Mouse (Mus musculus) CD4-positive, CD25-positive, alpha-beta regulatory T cell, adult 2 months (primary cell): ENCODE results near the gene Car5a.

Source experiments
- DNase-seq: peaks from one replicate; pipeline ENCODE4 v3.0.0-alpha.2; 2012; ENCODE audit warnings: low read depth, low spot score

Car5a gene

DNA sequence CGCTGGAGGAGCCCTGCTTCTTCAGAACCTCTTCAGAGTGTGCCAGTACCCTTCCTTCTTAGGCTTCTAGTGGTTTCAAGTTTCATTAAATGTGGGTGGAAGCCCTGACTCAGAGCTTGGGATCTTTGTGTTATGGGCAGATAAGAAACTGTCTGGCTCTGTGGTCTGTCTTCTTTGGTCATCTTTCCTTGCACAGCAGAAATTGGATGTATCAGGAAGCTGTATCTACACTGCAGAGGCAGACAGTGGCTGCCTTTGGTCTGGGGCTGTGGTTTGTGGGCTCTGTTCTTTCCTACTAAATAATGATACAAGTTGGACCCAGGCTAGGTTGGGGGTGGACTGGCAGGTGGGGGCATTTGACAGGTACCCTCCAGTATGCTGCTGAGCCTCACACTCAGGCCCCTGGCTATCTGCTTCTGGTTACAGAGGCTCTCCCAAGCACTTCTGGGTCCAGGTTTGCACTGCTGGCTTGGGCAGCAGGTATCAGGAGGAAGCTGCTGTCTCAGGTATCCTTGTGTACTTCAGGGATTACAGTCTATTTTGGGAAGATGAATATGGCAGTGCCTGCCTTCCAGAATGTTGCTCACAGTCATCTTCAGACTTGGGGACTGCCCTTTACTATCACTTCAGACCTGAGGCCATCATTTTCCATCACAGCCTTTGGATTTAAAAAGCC lies 11.3 kb upstream of the Car5a start:
- DNase-seq: no peak

DNA sequence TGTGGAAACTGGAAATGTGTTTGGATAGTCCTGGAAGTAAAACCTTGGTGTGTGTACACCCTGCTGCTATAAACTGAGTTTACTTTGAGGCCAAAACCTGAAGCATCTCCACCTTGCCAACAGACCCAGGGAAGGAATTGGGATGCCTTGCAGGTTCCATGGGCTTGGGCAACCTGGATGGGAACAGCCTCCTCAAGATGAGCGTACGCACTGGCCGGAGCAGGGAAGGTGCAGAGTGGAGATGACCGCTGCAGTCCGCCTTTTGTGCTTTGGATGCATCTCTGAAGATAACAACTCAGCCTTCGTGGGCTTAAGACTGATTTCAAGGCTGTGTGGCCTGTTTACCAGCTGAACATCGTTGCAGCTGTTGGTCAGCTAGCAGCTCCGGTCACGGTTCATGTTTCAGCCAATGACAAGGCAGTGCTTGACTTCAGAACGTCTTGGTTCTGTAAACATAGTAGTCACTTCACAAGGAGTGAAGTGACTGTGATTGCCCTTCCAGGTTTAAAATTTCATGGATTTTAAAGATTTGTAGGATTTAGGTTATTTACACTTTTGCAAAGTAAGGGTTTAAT lies 10.4 kb upstream of the Car5a start:
- DNase-seq: no peak

GRCm38 (mm10) chr8:121953821-121954545 lies 9.3 kb upstream of the Car5a start:
- DNase-seq: no peak

DNA sequence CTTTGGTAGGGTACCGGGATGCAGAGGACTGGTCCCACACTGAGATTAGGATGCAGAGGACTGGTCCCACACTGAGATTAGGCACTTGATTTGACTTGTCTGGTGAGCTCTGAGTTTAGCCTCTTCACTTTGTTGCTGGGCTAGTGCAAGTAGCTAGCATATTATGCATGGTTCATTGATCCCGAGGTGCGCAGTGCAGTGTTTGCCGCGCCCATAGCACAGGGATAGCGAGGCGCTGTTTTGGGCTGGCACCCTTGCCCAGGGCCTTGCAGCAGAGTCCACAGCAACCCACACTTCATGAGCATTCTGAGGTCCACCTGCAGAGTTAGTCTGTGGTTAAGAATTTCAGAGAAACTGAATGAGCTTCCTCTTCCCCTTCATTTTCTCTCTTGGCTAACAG lies 8.1 kb upstream of the Car5a start:
- no peak for DNase-seq

- DNase-seq: no peak
Observed at GRCm38 (mm10) chr8:121952122-121952521, 7.4 kb upstream of the Car5a start.

- no peak for DNase-seq
Observed at GRCm38 (mm10) chr8:121951656-121952009, 6.9 kb upstream of the Car5a start.

- DNase-seq: peak; percentile 73
Observed at GRCm38 (mm10) chr8:121950749-121951655, 6.3 kb upstream of the Car5a start.

DNA sequence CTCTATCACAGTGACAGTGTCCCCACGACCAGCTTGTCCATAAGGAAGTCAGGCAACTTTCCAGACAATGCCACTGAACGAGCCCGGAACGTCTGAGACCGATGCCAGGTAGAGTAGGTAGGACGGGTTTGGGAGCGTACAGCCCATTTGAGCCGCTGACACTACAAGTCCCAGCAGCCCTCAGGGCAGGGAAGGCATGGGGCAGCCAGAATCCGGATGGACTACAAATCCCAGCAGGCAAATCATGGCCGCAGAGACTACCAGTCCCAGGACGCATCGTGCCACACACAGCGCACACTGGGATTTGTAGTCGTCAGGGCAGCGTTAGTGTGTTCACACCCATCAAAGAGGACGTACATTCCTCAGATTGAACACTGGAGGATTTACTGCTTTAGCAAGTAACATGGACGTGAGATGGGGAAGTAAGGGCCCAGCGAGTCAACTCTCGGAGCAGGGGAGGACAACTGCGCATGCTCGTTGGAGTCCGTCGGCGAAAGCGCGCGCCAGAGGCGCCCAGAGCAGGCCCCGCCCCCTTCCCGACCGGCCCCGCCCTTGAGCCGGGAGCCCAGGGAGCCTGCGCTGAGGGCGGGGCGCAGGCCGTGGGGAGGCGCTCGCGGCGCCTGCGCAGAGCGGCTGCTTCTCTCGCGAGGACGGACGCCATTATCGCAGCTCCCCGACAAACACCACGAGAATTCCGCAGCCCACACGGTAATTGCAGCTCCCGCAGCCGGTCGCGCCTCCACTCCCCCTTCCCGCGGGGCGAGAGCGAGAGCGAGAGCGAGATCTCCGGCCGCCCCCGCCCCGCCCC lies 5.4 kb upstream of the Car5a start:
- DNase-seq: peak; percentile 100

DNA sequence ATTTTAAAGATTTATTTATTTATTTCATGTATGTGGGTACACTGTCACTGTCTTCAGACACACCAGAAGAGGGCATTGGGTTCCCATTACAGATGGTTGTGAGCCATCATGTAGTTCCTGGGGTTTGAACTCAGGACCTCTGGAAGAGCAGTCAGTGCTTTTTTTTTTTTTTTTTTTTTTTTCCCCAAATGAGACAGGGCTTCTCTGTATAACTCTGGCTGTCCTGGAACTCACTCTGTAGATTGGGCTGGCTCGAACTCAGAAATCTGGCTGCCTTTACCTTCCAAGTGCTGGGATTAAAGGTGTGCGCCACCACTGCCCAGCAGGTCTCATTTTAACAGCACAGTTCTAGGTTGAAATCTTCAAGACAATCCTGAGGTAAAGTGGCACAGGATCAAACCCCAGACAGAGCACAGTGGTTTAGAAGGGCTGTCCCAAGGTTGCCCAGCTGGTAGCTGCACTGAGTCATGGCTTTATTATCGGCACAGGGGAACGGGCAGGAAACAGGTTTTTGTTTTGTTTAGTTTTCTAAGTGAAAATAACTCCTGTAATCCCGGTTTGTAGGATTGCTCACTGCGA lies 4.6 kb upstream of the Car5a start, which contains the start of gene Banp:
Gene Banp, plus strand, starts transcription at position 529 of the 579 bp plus-strand sequence.
- DNase-seq: no peak

- DNase-seq: peak; percentile 54
Observed at GRCm38 (mm10) chr8:121948321-121949145, 3.8 kb upstream of the Car5a start.

DNA sequence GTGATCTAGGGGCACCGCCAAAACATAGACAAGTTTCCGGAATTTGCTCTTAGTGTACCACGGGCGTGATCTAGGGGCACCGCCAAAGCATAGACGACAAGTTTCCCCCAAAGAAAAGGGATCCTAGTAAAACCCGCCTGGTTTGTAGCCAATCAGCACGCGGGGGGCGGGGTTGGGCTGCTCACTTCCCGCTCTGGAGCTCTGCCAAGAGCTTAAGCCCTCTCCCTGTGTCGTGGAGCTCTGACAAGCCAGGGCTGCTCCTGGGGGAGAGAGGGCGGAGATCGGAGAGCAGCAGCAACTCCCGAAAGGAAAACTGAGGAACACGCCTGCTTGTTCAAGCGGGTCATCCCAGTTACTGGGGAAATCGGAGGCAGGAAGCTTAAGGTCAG lies 3.0 kb upstream of the Car5a start:
- peak; percentile 84 for DNase-seq

DNA sequence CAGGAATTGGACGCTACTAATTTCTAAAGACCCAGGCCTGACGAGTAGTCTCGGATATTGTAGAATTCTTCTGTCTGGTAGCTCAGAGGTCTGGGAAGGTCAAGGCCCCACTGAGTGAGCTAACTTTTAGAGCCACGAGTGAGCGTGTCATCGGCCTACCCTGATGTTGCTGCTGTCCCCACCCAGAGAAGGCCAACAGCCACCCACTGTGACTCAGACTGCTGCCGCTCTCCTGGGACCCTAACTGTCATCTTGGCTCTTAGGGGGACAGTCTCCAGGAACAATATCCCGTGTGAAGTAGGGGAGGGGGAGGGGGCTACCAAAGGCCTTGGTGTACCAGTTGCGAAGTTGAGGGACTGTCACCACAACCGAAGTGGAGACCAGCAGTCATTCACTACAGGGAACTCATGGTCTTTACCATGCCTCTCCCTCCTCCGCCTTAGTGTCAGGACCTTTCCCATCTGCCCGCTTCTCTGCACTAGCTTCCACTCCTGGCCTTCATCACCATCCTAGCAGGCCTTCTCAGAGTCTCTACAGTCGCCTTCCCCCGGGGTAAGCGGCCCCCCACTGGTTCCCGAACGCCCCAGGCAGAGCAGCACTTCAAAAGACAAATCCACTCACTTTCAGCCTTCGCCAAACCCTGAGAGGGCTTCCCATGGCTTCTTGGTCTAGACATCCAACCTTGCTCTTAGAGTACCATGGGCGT lies 2.5 kb upstream of the Car5a start:
- DNase-seq: no peak

- DNase-seq: no peak
Observed at GRCm38 (mm10) chr8:121946351-121946750, 1.6 kb upstream of the Car5a start.

DNA sequence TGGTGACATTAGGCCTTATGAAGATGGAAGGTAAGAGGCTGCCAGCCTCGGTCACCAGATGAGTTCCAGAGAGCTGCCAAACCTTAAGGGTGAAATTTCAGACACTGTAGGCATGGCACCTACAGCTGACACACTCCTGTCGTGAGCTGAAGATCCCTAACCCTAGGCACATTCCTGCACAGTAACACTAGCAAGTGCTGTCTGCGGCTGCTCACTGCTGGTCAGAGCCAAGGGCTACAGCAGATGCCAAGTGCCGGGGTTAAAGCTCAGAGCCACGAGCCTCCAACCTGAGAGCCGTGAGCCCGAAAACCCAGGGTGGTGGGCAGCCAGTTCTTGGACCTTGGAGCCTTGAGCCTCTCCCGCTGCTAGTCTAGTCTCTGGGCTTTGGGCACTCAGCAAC lies 988 bp downstream of the Car5a start:
- DNase-seq: no peak

DNA sequence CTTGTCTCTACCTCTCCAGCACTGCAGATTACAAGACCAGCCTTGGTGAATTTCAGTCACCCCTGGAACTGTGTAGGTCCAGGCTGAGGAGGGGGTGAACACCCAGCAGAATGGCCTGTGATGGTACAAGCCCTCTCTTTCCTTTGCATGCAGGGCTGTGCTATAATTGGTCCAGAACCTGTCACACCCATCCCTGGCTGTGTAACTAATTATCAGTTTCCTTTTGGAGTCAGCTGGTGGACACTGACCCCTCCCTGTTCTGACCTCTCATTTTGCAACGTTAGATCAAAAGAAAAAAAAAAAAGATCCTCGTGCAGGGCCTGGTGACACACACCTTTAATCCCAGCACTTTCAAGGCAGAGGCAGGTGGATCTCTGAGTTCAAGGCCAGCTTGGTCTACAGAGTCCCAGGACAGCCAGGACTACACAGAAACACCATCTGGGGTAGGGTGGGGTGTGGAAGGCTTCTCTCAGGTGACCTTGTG lies 1.6 kb downstream of the Car5a start:
- no peak for DNase-seq

GRCm38 (mm10) chr8:121938732-121939131 lies 6.0 kb downstream of the Car5a start:
- DNase-seq: no peak

GRCm38 (mm10) chr8:121936391-121936790 lies 8.3 kb downstream of the Car5a start:
- no peak for DNase-seq

DNA sequence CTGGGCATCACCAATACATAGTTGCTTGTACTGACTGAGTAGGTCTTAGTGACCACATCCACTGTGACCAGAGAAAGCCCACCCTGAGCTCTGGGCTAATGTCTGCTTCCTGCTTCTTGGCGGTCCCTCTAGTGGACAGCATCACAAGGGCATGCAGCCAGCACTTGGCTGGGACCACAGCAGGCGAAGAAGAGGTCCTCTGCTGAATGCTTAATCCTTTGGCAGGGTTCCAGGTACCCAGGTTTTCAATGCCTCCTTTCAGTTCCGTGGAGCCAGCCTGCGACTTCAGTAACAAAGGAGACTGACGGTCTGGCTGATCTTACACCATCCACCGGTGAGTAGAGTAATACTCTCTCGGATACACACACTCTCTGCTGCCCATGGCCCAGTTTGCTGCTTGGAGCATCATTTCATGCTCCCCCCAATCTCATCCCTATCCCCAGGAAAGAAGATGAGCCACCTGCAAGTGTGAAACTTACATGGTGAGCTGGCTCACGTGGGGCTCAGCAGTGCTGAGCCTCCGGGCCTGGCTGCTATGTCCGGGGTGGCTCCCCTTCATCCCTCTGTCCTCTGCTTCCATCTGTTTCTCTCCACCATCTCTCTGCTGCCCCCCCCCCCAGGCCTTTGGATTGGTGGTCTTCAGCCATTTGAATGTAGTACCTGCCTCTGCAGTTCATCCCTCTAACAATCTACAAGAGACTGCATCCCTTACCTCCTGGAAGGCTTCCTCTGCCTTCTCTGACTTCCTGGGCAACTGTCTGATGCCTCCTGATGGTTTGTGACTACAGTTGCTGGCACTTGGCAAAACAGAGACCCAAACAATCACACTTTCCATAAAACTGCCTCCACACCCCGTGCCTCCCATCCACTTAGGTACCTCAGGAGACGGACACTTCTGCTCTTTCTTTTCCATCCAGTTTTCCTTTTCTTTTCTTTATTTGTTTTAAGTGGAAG lies 9.1 kb downstream of the Car5a start:
- no peak for DNase-seq
